Mouse (Mus musculus): ENCODE measurements at regions not wholly inside any gene's neighbourhood (a gene's known extent, or its start where the extent isn't known, plus 50 kb on each side); places are given as distances from the start of the nearest gene placed in this dataset.
"Not testable (repeated sequence)": the region's sequence is repeated elsewhere in the genome, so short reads cannot be mapped to it uniquely, and the experiment has no call there.

DNA sequence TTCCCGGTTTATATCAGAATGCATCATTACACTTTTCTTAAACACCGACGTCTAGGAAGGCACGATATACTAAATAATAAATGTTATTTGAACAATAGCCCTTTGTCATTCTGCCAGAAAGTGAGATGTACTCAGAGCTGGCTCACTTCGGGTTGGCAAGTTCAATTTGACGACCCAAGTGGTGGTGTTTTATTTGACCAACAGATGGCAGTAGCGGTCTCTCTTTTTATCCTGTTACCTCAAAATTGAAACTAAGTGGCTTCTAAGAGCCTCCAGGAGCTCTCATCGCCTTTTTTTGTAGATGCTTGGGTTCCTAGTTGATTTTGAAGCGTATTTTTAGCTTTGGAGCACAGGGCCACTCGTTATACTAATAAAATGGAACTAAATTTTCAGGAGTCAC, 66.7 kb upstream of the Chmp2b start:
- no peaks in the 10 kb centered on the region for H3K4me1 ChIP-seq
- ATAC-seq (ENCODE audit: low FRiP score, low read depth), result peak; percentile 50
- H3K36me3 ChIP-seq, result no peaks in the 10 kb centered on the region
- WGBS, result 13% methylated on average over 10 of the region's 10 CpGs
- H3K27ac ChIP-seq (replicated peaks), result no peak overlapping the region
- no peak overlapping the region for H3K4me2 ChIP-seq (replicated peaks)
- H3K4me3 ChIP-seq, result no peak overlapping the region
- H3K27me3 ChIP-seq, result no peaks in the 10 kb centered on the region
- H3K9me3 ChIP-seq, result no peaks in the 10 kb centered on the region
- H3K9ac ChIP-seq (replicated peaks), result no peak overlapping the region

DNA sequence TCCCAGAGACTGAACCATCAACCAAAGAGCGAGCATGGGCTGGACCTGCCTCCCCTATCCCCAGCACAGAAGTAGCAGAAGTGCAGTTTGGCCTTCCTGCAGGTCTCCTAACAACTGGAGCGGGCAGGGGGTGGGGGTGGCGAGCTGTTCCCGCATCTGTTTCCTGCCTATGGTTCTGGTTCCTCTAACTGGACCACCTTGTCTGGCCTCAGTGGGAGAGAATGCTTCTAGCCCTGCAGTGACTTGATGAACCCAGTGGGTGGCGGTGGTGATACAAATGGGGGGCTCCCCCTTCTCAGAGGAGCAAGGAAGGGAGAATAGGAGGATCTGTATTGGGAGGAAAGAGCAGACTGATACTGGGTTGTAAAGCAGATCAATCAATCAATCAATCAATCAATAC, 69.2 kb upstream of the Chmp2b start:
- Histone ChIP-seq H3K4me2 (replicated peaks) (no peak overlapping the region), H3K4me3 (no peak overlapping the region), H3K4me1 (no peaks in the 10 kb centered on the region), H3K27me3 (no peaks in the 10 kb centered on the region), H3K9ac (replicated peaks) (no peak overlapping the region), H3K27ac (replicated peaks) (no peak overlapping the region), H3K36me3 (no peaks in the 10 kb centered on the region), H3K9me3 (no peaks in the 10 kb centered on the region)
- 0 out of 2 replicates have a peak, but pooled peaks have one; percentile 27 for ATAC-seq (ENCODE audit: low FRiP score, low read depth)
- WGBS, result 65% methylated on average over 5 of the region's 5 CpGs

DNA sequence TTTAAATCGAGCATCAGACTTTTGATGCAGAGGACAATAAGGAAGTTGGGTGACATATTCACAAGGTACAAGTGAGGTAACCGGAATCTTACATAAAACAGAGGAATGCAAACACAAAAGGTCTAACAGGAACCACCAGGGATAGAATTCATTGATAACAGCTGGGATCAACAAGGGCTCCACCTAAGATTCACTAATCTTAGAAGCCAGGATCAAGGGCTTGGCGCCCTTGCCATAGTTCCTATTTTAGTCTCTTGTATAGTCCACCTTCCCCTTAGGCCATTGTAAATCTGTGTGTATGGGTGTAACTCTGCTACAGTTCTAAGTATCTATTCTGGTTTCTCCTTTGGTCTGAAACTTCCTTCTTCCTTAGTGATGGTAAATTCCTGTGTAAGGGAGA, 84.2 kb upstream of the Chmp2b start:
- H3K9ac ChIP-seq (replicated peaks); H3K36me3 ChIP-seq; H3K4me1 ChIP-seq; H3K27ac ChIP-seq (replicated peaks); H3K4me2 ChIP-seq (replicated peaks); H3K4me3 ChIP-seq; H3K9me3 ChIP-seq; H3K27me3 ChIP-seq; ATAC-seq (ENCODE audit: low FRiP score, low read depth): not testable (repeated sequence)
- 88% methylated on average over 3 of the region's 3 CpGs for WGBS

DNA sequence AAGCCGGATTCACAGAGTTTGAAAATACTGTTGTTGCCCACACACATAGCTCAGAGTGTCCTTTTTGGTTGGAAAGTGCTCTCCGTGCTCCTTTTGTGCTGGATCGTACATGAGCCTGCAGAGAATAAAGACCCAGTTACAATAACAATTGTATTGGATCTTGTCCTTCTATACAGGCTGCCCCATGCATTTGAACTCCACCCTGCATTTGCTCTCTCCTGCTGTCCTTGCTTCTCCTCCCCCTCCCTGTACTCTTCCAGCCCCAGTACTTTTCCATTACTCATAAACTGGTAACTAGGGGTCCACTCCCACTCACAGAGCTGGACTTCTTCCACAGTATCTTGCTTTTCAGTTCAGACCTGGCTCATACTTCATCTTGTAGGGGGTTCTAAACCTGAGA, 86.5 kb upstream of the Chmp2b start:
- H3K4me3 ChIP-seq, result no peak overlapping the region
- no peak overlapping the region for H3K4me2 ChIP-seq (replicated peaks)
- H3K27me3 ChIP-seq, result no peaks in the 10 kb centered on the region
- H3K9ac ChIP-seq (replicated peaks), result no peak overlapping the region
- no peaks in the 10 kb centered on the region for H3K9me3 ChIP-seq
- H3K4me1 ChIP-seq, result no peaks in the 10 kb centered on the region
- H3K27ac ChIP-seq (replicated peaks), result no peak overlapping the region
- WGBS, result 55% methylated on average over 3 of the region's 3 CpGs
- no peak for ATAC-seq (ENCODE audit: low FRiP score, low read depth)
- H3K36me3 ChIP-seq, result no peaks in the 10 kb centered on the region

DNA sequence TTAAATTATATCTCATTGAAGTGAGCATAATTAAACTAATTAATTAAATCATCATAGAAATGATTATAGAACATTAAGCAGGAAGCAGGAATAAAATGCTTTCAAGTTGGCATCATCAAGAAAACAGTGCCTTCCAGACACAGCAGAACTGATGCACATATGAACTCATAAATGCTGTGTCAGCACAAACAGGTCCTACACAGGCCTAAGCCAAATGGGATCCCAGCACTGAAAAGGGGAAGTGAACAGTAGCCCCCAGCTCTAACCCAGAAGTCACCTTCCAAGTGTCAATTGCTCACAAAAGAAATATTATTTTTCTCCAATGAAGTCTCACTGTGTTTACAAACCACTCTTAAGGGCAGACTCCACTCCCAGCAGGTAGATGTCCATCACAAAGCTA, 93.0 kb upstream of the Chmp2b start:
- H3K9me3 ChIP-seq, result no peaks in the 10 kb centered on the region
- no peaks in the 10 kb centered on the region for H3K27me3 ChIP-seq
- no peaks in the 10 kb centered on the region for H3K36me3 ChIP-seq
- H3K4me1 ChIP-seq, result no peaks in the 10 kb centered on the region
- no peak overlapping the region for H3K4me3 ChIP-seq
- H3K4me2 ChIP-seq (replicated peaks), result no peak overlapping the region
- H3K9ac ChIP-seq (replicated peaks), result no peak overlapping the region
- ATAC-seq (ENCODE audit: low FRiP score, low read depth), result no peak
- H3K27ac ChIP-seq (replicated peaks), result no peak overlapping the region

DNA sequence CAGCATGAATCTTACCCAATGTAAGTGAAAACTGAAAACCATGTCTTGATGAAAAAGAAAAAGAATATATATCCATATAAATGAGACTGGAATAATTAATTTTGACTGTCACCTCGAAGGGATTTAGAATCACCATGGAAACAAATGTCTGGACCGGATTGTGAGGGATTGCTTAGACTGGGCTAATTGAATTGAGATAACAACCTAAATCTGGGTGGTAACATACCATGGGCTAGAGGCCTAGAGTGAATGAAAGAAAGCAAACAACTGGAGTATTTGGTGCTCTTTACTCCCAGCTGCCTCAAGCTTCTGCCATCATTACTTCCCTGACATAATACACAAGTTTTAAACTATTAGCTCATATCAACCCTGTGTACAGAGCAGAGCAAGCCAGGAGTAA, 95.3 kb upstream of the Chmp2b start:
- Histone ChIP-seq H3K4me1 (no peaks in the 10 kb centered on the region), H3K4me2 (replicated peaks) (no peak overlapping the region), H3K36me3 (no peaks in the 10 kb centered on the region), H3K9me3 (no peaks in the 10 kb centered on the region), H3K27ac (replicated peaks) (no peak overlapping the region), H3K9ac (replicated peaks) (no peak overlapping the region), H3K4me3 (no peak overlapping the region), H3K27me3 (no peaks in the 10 kb centered on the region)
- WGBS, result 23% methylated on average over 2 of the region's 2 CpGs
- ATAC-seq (ENCODE audit: low FRiP score, low read depth), result peak; percentile 72

DNA sequence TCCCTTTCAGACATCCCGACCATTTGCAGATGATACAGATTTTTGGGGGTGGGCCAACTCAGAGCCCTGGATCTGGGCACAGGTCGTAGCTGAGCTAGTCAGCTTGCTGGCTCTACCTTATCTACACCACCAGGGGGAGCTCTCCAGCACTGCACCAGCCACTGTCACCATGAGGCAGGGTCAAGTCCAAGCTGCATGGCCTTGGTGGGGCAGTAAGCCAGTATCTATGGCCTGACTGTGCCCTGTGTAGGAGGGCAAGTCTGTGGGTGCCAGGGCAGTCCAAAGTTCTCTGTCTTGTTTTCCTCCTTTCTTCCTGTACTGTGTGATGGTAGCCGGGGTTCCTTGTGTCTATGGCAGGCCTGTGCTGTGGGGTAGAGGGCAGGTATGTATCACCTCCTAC, 102.3 kb upstream of the Chmp2b start:
- H3K4me1 ChIP-seq, result no peaks in the 10 kb centered on the region
- no peaks in the 10 kb centered on the region for H3K9me3 ChIP-seq
- no peaks in the 10 kb centered on the region for H3K36me3 ChIP-seq
- 66% methylated on average over 3 of the region's 3 CpGs for WGBS
- no peak overlapping the region for H3K4me3 ChIP-seq
- H3K27me3 ChIP-seq, result no peaks in the 10 kb centered on the region
- H3K27ac ChIP-seq (replicated peaks), result no peak overlapping the region
- H3K4me2 ChIP-seq (replicated peaks), result no peak overlapping the region
- peak; percentile 63 for ATAC-seq (ENCODE audit: low FRiP score, low read depth)
- H3K9ac ChIP-seq (replicated peaks), result no peak overlapping the region

DNA sequence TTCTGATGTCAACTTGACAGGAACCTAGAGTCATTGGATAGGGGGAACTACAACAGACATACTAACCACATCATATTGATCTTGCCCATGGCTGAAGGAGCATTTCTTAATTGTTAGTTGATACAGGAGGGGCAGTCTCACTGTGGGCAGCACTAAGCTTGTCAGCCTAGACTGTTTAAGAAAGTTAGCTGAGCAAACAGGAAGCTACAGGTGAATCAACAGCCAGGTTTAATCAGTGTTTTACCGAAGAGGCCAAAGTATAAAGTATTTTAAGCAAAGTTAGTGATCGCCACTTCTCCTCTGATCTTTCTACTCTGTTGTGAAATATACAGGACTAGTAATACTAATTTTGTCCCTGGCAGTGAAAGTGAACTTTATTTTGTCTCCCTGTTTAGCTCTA, 109.6 kb upstream of the Chmp2b start:
- no peaks in the 10 kb centered on the region for H3K9me3 ChIP-seq
- no peak overlapping the region for H3K27ac ChIP-seq (replicated peaks)
- no peak overlapping the region for H3K9ac ChIP-seq (replicated peaks)
- no peak overlapping the region for H3K4me3 ChIP-seq
- no peaks in the 10 kb centered on the region for H3K27me3 ChIP-seq
- no peaks in the 10 kb centered on the region for H3K36me3 ChIP-seq
- no peak overlapping the region for H3K4me2 ChIP-seq (replicated peaks)
- WGBS, result 99% methylated on average over 2 of the region's 2 CpGs
- ATAC-seq (ENCODE audit: low FRiP score, low read depth), result no peak
- no peaks in the 10 kb centered on the region for H3K4me1 ChIP-seq

DNA sequence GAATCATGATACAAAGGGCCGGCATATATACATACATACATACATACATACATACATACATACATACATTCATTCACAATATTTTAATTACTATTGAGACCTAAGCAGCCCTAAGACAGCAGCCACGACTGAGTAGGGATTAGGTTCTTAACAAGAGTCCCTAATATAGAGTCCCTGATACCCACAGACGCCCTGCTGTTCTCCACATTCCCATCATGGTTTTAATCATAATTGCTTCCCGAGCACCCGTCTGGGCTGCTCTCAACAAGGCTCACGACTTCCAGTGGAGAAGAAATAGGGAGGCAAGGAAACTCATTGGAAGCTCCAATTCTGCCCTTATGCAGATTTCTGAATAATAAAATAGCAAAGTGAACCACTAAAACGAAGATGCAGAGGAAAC, 120.6 kb upstream of the Chmp2b start:
- WGBS, result 65% methylated on average over 7 of the region's 7 CpGs
- Histone ChIP-seq H3K27me3 (no peaks in the 10 kb centered on the region), H3K4me2 (replicated peaks) (no peak overlapping the region), H3K4me1 (no peaks in the 10 kb centered on the region), H3K9me3 (no peaks in the 10 kb centered on the region), H3K4me3 (no peak overlapping the region), H3K36me3 (no peaks in the 10 kb centered on the region), H3K9ac (replicated peaks) (no peak overlapping the region), H3K27ac (replicated peaks) (no peak overlapping the region)
- ATAC-seq (ENCODE audit: low FRiP score, low read depth), result no peak

DNA sequence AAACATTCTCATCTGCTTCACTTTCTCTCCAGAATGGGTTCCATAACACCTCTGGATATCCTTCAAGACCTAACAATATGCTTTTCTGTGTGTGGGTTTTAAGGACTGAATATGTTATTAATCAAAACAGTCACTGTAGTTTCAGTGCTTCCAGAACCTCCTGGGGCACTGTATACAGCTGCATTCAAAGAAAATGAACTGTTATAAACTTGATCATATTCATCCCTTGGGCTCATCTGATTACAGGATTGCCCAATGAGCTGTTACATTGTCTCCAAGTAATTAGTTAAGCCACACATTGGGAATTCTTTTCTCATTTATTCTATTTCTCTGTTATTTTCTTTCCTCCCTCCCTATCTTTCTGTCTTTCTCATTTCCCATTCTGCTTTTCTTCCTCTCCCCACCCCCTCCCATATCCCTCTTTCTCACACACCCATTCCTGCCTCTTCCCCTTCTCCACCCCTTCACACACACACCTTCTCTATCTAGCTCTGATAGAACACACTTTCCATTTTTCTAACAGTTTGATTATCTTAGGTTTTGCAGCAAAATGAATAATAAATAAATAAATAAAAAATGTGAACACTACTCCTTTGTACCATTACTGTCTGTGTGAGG, 121.3 kb upstream of the Chmp2b start:
- Histone ChIP-seq H3K9ac (replicated peaks) (no peak overlapping the region), H3K27ac (replicated peaks) (no peak overlapping the region), H3K4me1 (no peaks in the 10 kb centered on the region), H3K9me3 (no peaks in the 10 kb centered on the region), H3K4me3 (no peak overlapping the region), H3K4me2 (replicated peaks) (no peak overlapping the region), H3K27me3 (no peaks in the 10 kb centered on the region), H3K36me3 (no peaks in the 10 kb centered on the region)
- no peak for ATAC-seq (ENCODE audit: low FRiP score, low read depth)

DNA sequence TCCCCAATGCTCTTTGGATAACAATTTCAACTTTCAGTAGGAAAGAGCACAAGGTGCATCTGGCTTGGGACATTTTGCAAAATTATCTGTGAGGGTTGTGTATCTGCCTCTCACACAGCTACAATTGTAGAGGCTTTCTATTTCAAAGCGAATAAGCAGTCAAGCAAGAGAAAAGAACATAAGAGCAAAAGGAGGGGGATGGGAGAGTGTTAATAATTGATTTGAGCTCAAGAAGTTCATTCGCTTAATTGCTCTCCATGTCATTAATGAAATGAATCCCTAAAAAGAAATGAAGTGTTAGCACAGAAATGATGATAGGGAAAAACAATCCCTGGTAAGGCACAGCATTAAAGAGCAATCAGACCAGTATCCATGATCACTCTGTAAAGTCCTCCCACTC, 121.4 kb upstream of the Vgll3 start:
- Histone ChIP-seq H3K4me1 (no peaks in the 10 kb centered on the region), H3K4me2 (replicated peaks) (no peak overlapping the region), H3K36me3 (no peaks in the 10 kb centered on the region), H3K9ac (replicated peaks) (no peak overlapping the region), H3K4me3 (no peak overlapping the region), H3K27ac (replicated peaks) (no peak overlapping the region), H3K9me3 (no peaks in the 10 kb centered on the region), H3K27me3 (no peaks in the 10 kb centered on the region)
- 79% methylated on average over 2 of the region's 2 CpGs for WGBS
- no peak for ATAC-seq (ENCODE audit: low FRiP score, low read depth)

DNA sequence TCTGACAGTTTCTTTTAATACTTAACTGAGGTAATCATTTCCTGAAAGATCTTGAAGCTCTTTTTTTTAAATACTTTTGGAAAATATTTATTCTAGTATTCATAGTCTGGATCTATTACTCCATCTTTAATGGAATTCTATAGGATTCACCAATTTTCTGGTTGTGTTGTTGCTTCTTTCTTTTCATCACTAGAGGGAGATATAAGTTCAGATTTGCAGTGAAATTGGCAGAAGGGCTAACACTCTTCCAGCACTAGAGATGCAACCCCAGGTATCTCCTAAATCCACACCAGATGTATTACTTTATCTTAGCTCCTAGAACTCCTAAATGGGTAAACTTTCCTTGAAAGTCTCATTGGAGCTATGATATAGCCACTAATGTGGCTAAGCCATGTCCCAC, 99.4 kb upstream of the Vgll3 start:
- Histone ChIP-seq H3K4me1 (no peaks in the 10 kb centered on the region), H3K9ac (replicated peaks) (no peak overlapping the region), H3K9me3 (no peaks in the 10 kb centered on the region), H3K4me2 (replicated peaks) (no peak overlapping the region), H3K27me3 (no peaks in the 10 kb centered on the region), H3K27ac (replicated peaks) (no peak overlapping the region), H3K4me3 (no peak overlapping the region), H3K36me3 (no peaks in the 10 kb centered on the region)
- ATAC-seq (ENCODE audit: low FRiP score, low read depth), result no peak

DNA sequence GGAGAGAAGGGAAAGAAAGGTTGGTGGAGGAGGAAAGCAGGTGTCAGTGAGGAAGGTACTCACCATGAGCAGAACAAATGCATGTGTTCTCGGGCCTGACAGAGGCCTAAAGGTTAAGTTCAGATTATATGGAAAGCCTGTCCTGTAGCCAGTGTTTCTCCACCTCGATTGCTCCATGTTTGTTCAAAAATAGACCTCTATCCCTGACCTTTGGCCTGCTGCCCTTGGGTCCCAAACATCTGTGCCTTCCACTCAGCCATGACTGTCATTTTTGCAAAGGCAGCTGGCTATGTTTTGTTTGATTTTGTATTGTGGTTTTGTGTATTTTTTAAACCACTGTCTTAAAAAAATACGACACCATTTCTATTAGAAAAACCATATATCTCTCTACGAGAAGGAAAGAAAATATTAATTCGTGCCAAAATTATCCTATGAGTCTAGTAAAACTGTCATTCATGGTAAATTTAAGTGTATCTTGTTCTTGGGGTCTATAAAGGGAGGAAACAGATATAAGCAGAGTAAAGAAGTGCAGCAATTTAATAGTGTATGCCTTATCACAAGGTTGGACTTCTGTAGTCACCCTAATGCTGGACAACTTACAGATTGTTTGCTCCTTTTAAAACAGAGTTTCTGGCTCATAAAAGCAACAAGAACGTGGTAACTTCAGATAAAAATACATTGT, 96.1 kb upstream of the Vgll3 start:
- 74% methylated on average over 6 of the region's 6 CpGs for WGBS
- ATAC-seq (ENCODE audit: low FRiP score, low read depth), result no peak
- Histone ChIP-seq H3K4me3 (no peak overlapping the region), H3K27me3 (no peaks in the 10 kb centered on the region), H3K9me3 (no peaks in the 10 kb centered on the region), H3K4me2 (replicated peaks) (no peak overlapping the region), H3K27ac (replicated peaks) (no peak overlapping the region), H3K4me1 (no peaks in the 10 kb centered on the region), H3K36me3 (no peaks in the 10 kb centered on the region), H3K9ac (replicated peaks) (no peak overlapping the region)

Measured in midbrain, embryonic 12.5 days (tissue).